Mouse (Mus musculus) urinary bladder, postnatal 10 days (tissue): ENCODE data around the gene Nt5c1b.

Experiments used
- DNase-seq: peaks from one replicate; pipeline ENCODE4 v3.0.0; 2022; ENCODE audit warnings: low spot score

Gene Nt5c1b

DNA sequence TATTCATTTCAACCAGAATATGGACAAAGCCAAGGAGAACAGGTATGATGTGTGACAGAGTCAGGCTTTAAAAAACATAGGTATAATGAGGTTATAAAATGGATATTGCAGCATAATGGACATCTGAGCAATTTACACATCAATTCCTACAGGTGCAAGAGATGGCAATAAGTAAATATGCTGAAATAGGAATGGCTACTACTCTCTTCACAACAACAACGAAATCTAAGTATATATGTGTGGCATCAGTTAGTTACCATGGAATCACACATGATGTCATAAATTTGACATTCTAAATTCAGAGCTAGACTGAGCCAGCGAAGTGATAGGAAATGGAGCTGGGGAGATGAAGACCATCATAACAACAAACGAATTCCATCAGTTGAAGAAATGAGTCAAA is at the start of gene Nt5c1b:
Gene Nt5c1b, plus strand, starts transcription at position 301 of the 400 bp plus-strand sequence.
- no peak for DNase-seq

DNA sequence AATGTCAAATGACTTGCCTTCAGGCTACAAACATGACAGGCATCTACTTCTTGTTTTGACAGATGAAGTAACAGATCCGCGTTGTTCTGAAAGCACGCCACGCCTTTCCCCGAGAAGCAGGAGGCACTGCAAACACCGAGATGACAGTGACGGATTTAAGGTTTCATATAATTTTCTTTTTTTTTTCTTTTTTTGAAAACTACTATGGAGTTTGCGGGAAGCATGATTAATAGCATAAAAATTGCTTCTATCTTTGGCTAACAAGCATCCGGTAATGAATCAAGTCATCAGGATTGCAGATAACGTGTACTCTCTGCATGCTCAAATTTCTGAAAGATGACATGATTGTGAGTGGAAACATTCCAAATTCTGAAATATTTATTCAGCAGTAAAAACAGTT is 42.1 kb upstream of the Nt5c1b start:
- no peak for DNase-seq

DNA sequence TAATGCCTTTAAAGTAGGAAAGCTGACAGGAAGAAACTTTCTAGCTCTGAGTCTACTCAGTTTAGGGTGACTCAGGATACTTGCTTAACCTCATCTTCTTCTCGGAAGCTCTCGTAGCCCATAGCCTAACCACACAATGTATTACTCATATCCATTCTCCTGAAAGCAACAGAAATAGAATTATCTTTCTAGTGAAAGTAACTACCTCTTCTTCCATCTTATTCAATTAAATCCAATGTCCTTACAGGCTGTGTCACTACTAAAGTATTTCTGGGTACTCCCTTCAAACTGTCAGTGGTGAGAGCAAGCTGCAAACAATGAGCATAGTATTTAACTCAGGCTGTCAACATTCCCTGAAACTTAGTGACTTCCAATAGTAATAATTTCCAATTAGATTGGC is 40.3 kb upstream of the Nt5c1b start:
- DNase-seq, result no peak

DNA sequence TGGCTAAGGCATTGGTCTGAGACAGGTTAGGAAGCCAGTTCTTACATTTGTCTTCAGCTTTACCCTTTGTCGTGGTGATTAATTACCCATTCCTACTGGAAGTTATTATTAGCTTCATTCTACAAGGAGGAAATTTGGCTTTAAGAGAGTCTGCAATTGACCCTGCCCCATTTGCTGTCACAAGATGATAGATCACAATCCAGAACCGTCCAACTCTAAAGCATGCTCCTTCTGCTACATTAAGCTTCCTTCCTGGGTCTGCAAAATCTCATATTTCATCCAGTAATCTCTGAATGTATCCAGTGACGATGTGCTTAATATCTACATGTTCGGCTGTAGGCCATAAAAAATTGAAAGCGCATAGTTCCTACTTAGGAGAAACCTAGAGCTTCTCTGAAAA is 29.2 kb upstream of the Nt5c1b start:
- DNase-seq, result no peak

DNA sequence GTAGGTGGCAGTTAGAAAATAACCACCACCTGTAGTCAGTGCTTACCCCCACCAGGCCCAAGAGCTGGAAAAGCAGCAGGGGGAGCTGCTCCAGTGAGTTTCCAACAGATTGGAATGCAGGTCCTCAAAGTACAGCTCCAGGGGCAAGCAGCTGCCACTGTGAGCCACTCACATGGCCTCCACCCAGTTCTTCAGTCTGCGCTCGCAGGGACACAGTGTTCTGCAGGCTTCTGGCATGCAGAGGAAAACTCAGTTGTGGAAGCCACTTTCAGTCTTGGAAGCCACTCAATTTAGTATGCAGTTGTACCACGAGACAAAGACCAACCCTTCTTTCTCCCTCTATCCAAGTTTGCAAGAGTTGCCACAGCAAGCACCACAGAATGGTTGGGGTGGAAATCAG is 19.1 kb upstream of the Nt5c1b start:
- no peak for DNase-seq

DNA sequence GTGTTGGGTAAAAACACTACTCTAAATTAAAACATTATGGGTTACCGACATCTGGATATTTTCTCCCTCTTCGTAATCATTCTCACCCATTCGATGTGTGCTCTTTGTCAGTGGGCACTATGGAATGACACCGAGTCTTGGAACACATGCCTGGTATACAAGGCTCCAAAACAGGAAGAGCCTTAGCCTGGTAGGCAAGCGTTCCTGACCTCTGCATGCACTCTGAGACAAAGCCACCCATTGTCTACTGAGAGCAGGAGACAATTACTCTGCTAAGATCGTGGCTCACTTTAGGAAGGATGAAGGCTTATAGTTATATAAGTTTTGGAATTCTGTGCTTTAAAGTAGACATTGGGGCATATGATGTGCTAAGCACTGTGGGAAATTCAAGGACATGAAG is 12.0 kb upstream of the Nt5c1b start:
- no peak for DNase-seq

DNA sequence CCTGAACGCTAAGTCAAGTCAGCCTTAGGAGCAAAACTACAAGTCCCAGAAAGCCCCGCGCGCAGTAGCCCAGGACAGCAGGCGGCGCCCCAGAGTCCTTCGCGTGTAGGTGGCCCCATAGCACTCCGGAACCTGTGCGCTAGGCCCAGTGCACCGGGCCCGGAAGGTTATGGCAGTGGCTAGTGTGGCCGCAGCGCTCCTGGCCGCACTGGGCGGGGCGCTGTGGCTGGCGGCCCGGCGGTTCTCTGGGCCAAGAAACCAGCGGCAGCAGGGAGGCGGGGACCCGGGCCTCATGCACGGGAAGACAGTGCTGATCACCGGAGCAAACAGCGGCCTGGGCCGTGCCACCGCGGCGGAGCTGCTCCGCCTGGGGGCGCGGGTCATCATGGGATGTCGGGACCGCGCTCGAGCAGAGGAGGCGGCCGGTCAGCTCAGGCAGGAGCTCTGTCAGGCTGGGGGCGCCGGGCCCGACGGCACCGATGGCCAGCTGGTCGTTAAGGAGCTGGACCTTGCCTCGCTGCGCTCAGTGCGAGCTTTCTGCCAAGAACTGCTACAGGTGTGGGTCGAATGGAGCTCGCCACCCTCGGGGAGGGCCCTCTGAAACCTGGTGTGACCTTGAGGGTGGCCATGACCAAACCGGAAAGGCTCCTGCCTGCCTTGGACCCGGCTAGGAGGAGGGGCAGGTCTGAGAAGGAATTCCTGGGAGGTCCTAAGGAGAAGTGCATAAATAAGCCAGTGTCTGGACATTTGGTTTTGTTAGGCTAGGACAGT is 21.1 kb downstream of the Nt5c1b start, which contains the start of gene Rdh14:
Gene Rdh14, plus strand, starts transcription at position 102 of the 771 bp plus-strand sequence.
- peak; percentile 88 for DNase-seq

DNA sequence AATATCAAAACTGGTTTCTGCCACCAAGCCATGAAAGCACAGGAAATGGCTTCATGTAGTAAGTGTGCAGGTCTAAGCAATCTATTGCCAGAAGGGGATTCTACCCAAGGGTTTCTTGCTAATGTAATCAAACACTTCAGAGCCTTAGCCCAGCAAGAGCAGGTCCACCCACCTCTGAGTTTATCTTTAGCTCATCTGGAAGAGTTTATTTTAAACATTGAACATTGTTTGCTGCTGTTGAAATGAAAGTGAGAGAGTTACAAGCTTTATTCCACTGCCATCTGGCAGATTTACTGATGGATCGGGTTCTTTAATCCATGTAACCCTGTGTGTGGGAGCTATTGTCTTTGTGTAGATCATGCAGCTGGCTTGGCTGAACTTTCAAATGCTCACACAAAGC is 31.0 kb downstream of the Nt5c1b start:
- DNase-seq, result no peak

DNA sequence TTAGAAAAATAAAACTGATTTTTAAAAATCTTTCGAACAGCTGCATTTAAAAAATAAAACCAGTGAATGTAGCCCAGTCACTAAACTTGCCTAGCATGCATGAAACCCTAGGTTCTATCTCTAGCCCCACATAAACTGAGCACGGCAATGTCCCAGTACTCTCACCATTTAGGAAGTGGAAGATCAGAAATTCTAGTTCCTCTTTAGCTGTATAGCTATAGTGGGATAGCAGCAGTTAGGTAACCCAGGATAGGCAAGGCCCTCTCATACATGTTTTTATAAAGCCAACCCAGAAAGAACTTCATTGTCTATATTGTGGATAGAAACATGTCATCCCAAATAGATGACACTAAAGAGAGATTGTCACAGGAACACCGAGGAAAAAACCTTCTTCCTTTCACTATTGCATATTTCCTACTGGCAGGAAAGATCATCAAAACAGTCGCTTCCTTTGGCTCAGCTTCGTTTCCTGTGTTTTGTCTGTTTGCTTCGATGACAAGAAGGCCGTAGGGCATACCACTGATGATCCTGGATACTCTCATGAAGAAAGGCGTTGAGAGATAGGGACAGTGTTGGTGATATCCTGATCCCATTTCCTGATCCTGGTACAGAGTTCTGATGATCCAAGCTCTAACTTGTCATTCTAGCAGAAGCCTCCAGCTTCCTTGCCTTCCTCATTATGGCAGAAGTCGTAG is 32.8 kb downstream of the Nt5c1b start:
- DNase-seq, result no peak

DNA sequence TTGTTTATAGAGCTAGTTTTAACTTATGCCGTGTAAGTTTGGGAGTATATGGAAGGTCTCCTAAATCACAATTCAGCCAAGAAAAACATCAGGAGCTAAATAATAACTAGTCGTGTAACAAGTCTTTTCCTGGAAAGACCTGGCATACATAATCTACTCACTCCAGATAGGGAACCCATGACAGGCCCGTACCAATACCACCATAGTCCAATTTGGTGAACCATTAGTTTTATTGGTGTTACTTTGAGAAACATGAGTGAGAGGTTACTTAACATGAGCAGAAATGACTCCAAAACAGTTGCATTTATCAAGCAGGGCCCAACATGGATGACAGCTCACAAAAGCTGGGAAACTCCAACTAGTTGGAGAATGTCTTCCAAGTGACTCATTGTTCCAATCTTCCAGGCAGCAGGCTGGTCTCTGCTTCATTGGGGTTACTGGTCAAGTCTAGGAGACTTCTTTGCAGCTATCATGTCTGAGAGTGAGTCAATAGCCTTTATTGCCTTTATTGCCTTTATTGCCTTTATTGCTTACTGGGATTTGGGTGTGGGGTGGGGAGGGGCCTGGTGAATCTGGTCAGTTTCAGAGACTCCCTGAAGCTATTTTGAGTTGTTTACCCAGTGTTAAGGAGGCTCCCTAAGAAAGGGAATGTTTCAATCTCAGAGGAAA is 40.9 kb downstream of the Nt5c1b start:
- DNase-seq, result no peak

DNA sequence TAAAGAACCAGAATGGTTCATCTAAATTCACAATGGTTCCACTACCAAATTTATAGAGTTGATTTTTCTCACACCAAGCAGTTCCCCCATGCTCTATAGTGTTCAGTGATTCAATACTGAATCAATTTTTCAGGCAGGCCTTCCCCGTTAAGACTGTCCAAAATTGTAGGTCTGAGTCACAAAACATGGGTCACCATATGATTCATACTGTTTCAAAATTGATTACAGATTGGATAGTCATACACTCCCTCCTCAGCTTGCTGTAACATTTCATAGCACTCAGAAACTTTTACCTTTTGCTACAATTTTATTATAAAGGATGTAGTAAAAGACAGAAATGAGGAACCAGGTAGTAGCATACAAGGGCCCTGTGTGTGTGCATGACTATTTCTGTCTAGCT is 41.7 kb downstream of the Nt5c1b start:
- no peak for DNase-seq

DNA sequence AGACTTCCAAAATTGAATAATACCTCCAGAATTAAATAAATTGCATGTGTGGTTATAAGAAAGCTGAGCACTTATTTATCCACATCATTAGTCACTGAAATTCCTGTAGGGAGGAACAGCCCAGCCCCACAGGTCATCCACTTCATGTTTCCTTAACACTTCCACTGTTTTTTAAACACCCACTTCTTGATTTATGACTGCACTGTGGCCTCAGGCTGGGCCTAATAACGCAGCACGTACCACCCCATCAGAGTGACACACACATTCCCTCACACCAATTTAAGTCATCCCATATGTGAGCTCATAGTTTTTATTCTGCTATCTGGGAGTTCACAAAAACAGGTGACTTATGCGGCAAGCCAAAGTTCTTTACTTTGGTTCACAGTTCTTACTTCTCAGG is 52.6 kb downstream of the Nt5c1b start:
- DNase-seq, result no peak

DNA sequence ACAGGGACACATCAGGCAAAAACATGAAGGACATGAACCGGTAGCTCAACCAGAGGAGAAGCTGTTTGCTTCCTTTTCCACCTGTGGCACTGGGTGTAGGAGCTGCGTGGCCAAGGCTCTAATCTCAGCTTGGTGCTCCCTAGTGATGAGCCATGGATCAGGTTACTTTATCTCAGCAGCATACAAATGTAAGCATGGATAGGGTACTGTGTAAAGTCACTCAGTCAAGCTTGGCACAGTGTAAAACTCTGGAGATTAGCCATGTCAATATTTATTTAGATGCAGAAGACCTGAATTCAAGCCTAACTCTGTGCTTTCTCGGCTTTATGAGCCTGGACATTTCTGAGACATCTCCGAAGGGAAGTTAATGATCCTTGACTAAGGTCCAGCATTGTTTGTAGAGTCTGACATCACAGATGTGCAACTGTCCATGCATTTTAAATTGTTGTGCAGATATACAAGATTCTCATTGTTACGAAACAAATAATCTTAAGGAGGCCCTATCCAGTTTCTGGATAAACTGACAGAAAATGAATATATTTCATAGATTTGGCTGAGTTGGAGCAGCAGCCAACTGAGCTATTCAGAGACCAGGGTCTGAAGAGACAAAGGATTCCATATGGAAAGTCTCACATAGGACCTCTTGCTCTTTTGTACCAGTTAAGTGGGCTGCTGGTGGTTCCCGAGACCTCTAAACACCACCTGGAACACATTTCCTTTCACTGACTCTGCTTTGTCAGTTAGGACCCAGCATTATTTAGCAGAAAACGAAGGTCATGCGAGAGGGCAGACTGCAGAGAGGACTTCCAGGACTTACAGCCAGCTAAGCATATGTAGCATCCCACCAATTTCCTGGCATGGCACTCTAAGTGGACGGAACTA is 56.5 kb downstream of the Nt5c1b start:
- no peak for DNase-seq

DNA sequence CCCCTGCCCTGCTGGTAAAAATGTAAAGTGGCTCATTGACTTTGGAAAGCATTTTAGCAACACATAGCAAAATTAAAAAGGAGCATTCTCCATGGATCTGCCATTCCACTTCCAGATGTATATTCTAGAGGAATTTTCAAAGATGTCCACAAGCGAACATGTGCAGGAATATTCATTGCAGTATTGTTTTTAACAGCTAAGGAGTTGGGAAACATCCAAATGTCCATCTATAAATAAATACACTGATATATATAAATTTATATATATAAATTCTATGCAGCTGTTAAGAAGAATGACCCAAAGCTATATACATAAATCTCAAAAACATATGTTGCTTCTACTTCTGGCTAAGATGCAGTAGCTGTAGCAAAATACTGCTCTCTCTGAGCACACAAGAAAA is 61.2 kb downstream of the Nt5c1b start:
- no peak for DNase-seq

DNA sequence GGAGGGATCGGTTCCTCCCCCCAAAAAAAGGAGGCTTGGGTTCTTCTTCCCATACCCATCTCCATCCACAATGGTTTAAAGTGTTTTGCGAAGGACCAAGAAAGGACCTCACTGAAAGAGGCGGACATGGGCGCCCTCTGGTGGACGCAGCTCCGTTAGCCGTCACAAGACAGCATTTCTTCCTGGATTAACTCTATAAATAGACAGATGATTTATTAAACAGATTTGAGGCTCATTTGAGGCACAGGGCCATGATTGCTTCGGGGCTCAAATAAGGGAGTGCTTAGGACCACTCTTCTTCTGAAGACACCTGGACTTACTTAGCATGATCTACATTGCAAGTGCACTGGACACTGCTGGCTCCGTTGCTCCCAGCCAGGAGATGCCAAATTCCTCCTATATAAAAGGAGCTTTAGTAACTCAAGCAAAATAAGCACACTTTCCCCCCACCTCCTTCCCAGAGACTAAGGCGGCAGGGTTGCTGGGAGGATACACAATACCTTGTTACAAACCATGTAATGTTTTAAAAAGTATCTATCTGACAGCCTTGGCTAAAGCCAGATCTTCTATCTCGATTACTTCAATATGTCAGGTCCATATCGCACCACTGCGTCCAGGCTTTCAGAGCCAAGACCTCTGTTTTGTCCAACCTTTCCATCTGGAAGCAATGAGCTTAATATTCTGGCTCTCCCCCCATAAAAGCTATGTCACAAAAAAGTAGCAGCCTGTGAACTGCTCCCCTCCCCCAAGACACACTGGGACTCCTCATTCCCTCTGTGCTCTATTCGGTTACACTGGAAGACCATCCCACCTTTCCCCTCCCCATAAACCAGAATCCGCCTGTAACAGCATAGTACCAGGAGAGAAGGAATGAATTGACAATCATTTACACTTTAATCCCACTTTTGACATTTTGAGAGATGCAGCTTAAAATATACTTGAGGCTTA is 68.6 kb downstream of the Nt5c1b start:
- DNase-seq, result peak; percentile 82
